Mouse (Mus musculus) C2C12 (cell line): ENCODE data around the gene Reep1.

ENCODE experiments used
- CEBPB ChIP-seq: IDR thresholded peaks from one replicate; pipeline ENCODE4 v1.6.1; 2011; ENCODE audit warnings: low read depth, mild to moderate bottlenecking, control low read depth, moderate library complexity
- CTCF ChIP-seq: IDR thresholded peaks from one replicate; pipeline ENCODE4 v1.5.1; 2011; ENCODE audit not compliant: control insufficient read depth, insufficient read depth, insufficient read length
- MYOD1 ChIP-seq: IDR thresholded peaks from one replicate; pipeline ENCODE4 v1.6.1; 2011; ENCODE audit warnings: low read depth; ENCODE audit not compliant: control insufficient read depth, insufficient read length
- MYOG ChIP-seq: IDR thresholded peaks from one replicate; pipeline ENCODE4 v1.6.1; 2011; ENCODE audit not compliant: control insufficient read depth, insufficient read length; ENCODE audit errors: extremely low read depth
- USF1 ChIP-seq: IDR thresholded peaks from one replicate; pipeline ENCODE4 v1.6.1; 2011; ENCODE audit warnings: low read depth, mild to moderate bottlenecking, control low read depth, moderate library complexity

DNA sequence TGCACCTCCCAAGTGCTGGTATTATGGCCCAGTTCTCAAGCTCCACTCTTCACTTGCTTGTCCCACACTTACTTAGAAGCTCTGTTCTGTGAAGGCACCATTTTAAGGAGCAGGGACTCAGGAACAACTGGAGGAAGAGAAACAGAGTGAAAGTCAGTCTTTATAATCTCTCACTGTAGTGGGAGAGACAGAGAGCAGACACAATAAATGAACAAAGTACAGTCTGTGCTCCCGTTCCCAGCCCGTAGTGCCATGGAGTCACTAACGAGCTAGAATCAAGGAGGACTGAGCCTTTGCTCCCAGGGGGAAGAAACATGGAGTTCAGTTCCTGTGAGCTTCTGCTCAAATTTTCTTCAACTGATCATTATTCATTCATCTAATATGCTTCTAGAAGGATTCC, 11.8 kb upstream of the Reep1 start:
- TF ChIP-seq CTCF (no peak), MYOD1 (no peak), CEBPB (no peak), USF1 (no peak), MYOG (no peak)
